Mouse (Mus musculus) intestine, embryonic 16.5 days (tissue): ENCODE results near the gene Eef1g. TPM values are rescaled to one million over a fixed set of nuclear protein-coding genes. Genes with fewer than 3 reads are reported as not detected.
A peak's percentile ranks its signal among the peaks of the same experiment; 100 is the strongest.

ENCODE experiments used
- ATAC-seq: fragments of 200-750 bp; cut with Nextera tagmentation; 2 replicates; pipeline ENCODE4 v1.8.0; 2017; ENCODE audit warnings: moderate TSS enrichment, moderate library complexity
- H3K27ac ChIP-seq: fragments of 300-500 bp; sonication (generic); 2 replicates; pipeline ENCODE4 v1.5.1; 2014; ENCODE audit warnings: mild to moderate bottlenecking, low read length
- H3K27me3 ChIP-seq: fragments of 300-500 bp; sonication (generic); replicated peaks from 2 replicates; pipeline ENCODE4 v1.6.1; 2014; ENCODE audit warnings: low read length, control low read depth, mixed read lengths; ENCODE audit not compliant: control insufficient read depth, insufficient read depth
- H3K36me3 ChIP-seq: fragments of 300-500 bp; sonication (generic); 2 replicates; pipeline ENCODE4 v1.6.1; 2014; ENCODE audit warnings: low read length, control low read depth; ENCODE audit not compliant: control insufficient read depth, insufficient read depth
- H3K4me1 ChIP-seq: fragments of 300-500 bp; sonication (generic); 2 replicates; pipeline ENCODE4 v1.6.1; 2014; ENCODE audit warnings: low read length, control low read depth, mixed read lengths; ENCODE audit not compliant: control insufficient read depth, insufficient read depth
- H3K4me2 ChIP-seq: fragments of 300-500 bp; sonication (generic); 2 replicates; pipeline ENCODE4 v1.6.1; 2014; ENCODE audit warnings: low read depth, low read length, control low read depth
- H3K4me3 ChIP-seq: fragments of 300-500 bp; sonication (generic); 2 replicates; pipeline ENCODE4 v1.5.1; 2014; ENCODE audit warnings: mild to moderate bottlenecking, low read length
- H3K9ac ChIP-seq: fragments of 300-500 bp; sonication (generic); 2 replicates; pipeline ENCODE4 v1.6.1; 2014; ENCODE audit warnings: low read depth, low read length
- H3K9me3 ChIP-seq: fragments of 300-500 bp; sonication (generic); 2 replicates; pipeline ENCODE4 v1.6.1; 2016; ENCODE audit warnings: low read length, control low read depth; ENCODE audit not compliant: control insufficient read depth
- WGBS: fragments of 180-500 bp; shearing (Covaris S2); extraction: QIAGEN DNeasy Blood & Tissue Kit; methylation state at CpG from one replicate; pipeline ENCODE4 v1.1.7; 2014; 5-methylcytosine and 5-hydroxymethylcytosine counted together
- polyA plus RNA-seq: library from polyadenylated mRNA; unstranded; fragments of >200 nt; fragmentation: Nextera tagmentation; extraction: Ambion mirVana; gene quantifications from 2 replicates; pipeline ENCODE4 v1.2.1, GENCODE M21; 2015

Gene Eef1g
- polyA plus RNA-seq, 1 experiment from 2014 or later = 445 TPM

GRCm38 (mm10) chr19:8988346-8989065 lies 21.7 kb downstream of the Eef1g start:
- H3K27ac ChIP-seq = peak overlapping the region; percentile 97
- H3K36me3 ChIP-seq = no peaks in the 10 kb centered on the region
- peak; percentile 39 for ATAC-seq
- H3K9me3 ChIP-seq = no peaks in the 10 kb centered on the region
- H3K9ac ChIP-seq = peak overlapping the region; percentile 92
- no peaks in the 10 kb centered on the region for H3K27me3 ChIP-seq
- H3K4me2 ChIP-seq = peak overlapping the region; percentile 84
- WGBS = 24% methylated on average over 15 of the region's 15 CpGs
- H3K4me3 ChIP-seq = peak overlapping the region; percentile 80
- peaks cover 53% of the 10 kb centered on the region for H3K4me1 ChIP-seq

GRCm38 (mm10) chr19:8989066-8989566 lies 22.3 kb downstream of the Eef1g start, which contains the start of gene Ahnak:
Gene Ahnak, plus strand, starts transcription at chr19:8989284.
- WGBS = 0% methylated on average over 42 of the region's 42 CpGs
- Histone ChIP-seq H3K4me3 (peak within 1 kb of the TSS; percentile 80), H3K9me3 (no peaks in the 10 kb centered on the region)

GRCm38 (mm10) chr19:8989567-8990431 lies 23.0 kb downstream of the Eef1g start:
- Histone ChIP-seq H3K27me3 (no peaks in the 10 kb centered on the region), H3K9me3 (no peaks in the 10 kb centered on the region), H3K27ac (peak overlapping the region; percentile 97), H3K9ac (peak overlapping the region; percentile 92), H3K4me2 (peak overlapping the region; percentile 84), H3K4me1 (peaks cover 50% of the 10 kb centered on the region), H3K4me3 (peak overlapping the region; percentile 80), H3K36me3 (no peaks in the 10 kb centered on the region)
- ATAC-seq = peak; percentile 65
- under 1% methylated on average over 47 of the region's 53 CpGs for WGBS

More at GRCm38 (mm10) chr19:8989066-8989566, 22.3 kb downstream of the Eef1g start, which contains the start of gene Ahnak:
- Histone ChIP-seq H3K4me2 (peak within 1 kb of the TSS; percentile 84), H3K4me1 (peaks cover 50% of the 10 kb centered on the region), H3K27ac (peak within 1 kb of the TSS; percentile 97), H3K27me3 (no peaks in the 10 kb centered on the region), H3K36me3 (no peaks in the 10 kb centered on the region), H3K9ac (peak within 1 kb of the TSS; percentile 92)
- peak; percentile 83 for ATAC-seq

- Histone ChIP-seq H3K9ac (peak overlapping the region; percentile 92), H3K4me1 (peaks cover 55% of the 10 kb centered on the region), H3K27ac (peak overlapping the region; percentile 97), H3K9me3 (no peaks in the 10 kb centered on the region), H3K27me3 (no peaks in the 10 kb centered on the region), H3K36me3 (no peaks in the 10 kb centered on the region), H3K4me2 (peak overlapping the region; percentile 84), H3K4me3 (peak overlapping the region; percentile 80)
- ATAC-seq = peak; percentile 47
- WGBS = 13% methylated on average over 15 of the region's 15 CpGs
Observed at GRCm38 (mm10) chr19:8990432-8991102, 23.7 kb downstream of the Eef1g start.

GRCm38 (mm10) chr19:8991245-8991870 lies 24.5 kb downstream of the Eef1g start:
- 51% methylated on average over 4 of the region's 4 CpGs for WGBS
- no peak for ATAC-seq
- Histone ChIP-seq H3K27ac (peak overlapping the region; percentile 97), H3K4me2 (peak overlapping the region; percentile 84), H3K27me3 (no peaks in the 10 kb centered on the region), H3K9ac (peak overlapping the region; percentile 92), H3K36me3 (no peaks in the 10 kb centered on the region), H3K4me1 (peaks cover 63% of the 10 kb centered on the region), H3K9me3 (no peaks in the 10 kb centered on the region), H3K4me3 (peak overlapping the region; percentile 80)

- Histone ChIP-seq H3K36me3 (no peaks in the 10 kb centered on the region), H3K4me2 (peak overlapping the region; percentile 84), H3K27me3 (no peaks in the 10 kb centered on the region), H3K9ac (peak overlapping the region; percentile 92), H3K4me3 (peak overlapping the region; percentile 80), H3K4me1 (peaks cover 68% of the 10 kb centered on the region), H3K27ac (peak overlapping the region; percentile 97), H3K9me3 (no peaks in the 10 kb centered on the region)
- no peak for ATAC-seq
- 66% methylated on average over 13 of the region's 13 CpGs for WGBS
Observed at GRCm38 (mm10) chr19:8991871-8992735, 25.3 kb downstream of the Eef1g start.

GRCm38 (mm10) chr19:8992769-8993624 lies 26.2 kb downstream of the Eef1g start:
- Histone ChIP-seq H3K36me3 (no peaks in the 10 kb centered on the region), H3K4me1 (peaks cover 75% of the 10 kb centered on the region), H3K9ac (peak overlapping the region; percentile 51), H3K4me3 (peak overlapping the region; percentile 13; the same call in 1 of the 2 replicates), H3K4me2 (peak overlapping the region; percentile 84), H3K27ac (peak overlapping the region; percentile 97), H3K27me3 (no peaks in the 10 kb centered on the region), H3K9me3 (no peaks in the 10 kb centered on the region)
- WGBS = 33% methylated on average over 12 of the region's 12 CpGs
- peak; percentile 4; the same call in 1 of the 2 replicates for ATAC-seq
